Mouse (Mus musculus) ES-E14 (cell line): ENCODE measurements around the gene Them4. TPM values are rescaled to one million over a fixed set of nuclear protein-coding genes. Genes with fewer than 3 reads are reported as not detected.

Experiments used
- DNase-seq: peaks from one replicate; pipeline ENCODE4 v3.0.0-alpha.2; 2013; ENCODE audit warnings: low read depth, low spot score
- H3K27ac ChIP-seq: 2 replicates; pipeline ENCODE4 v1.5.1; 2012; ENCODE audit warnings: low read depth, mild to moderate bottlenecking, low read length, moderate library complexity, mixed read lengths; ENCODE audit not compliant: poor library complexity, insufficient read depth, severe bottlenecking
- H3K36me3 ChIP-seq: 2 replicates; pipeline ENCODE4 v1.6.1; 2012; ENCODE audit warnings: mild to moderate bottlenecking, low read length, moderate library complexity, mixed read lengths; ENCODE audit not compliant: control insufficient read depth, poor library complexity, insufficient read depth, severe bottlenecking
- H3K4me1 ChIP-seq, 2 experiments: fragments of 150-350 bp in 1 of 2; sonication (generic) in 1 of 2; 2 replicates each; pipeline ENCODE4 v1.6.1; 2012; ENCODE audit warnings: low read length in 2 of 2, mild to moderate bottlenecking in 1 of 2, mixed read lengths in 1 of 2; ENCODE audit not compliant: control insufficient read depth in 2 of 2, insufficient read depth in 2 of 2, poor library complexity in 1 of 2
- H3K4me3 ChIP-seq, 2 experiments: fragments of 150-350 bp in 1 of 2; sonication (generic) in 1 of 2; 2 replicates each; pipeline ENCODE4 v1.5.1; 2012; ENCODE audit warnings: low read length in 2 of 2, low read depth in 1 of 2, mild to moderate bottlenecking in 1 of 2, mixed read lengths in 1 of 2; ENCODE audit not compliant: insufficient read depth in 1 of 2, poor library complexity in 1 of 2, severe bottlenecking in 1 of 2
- H3K9ac ChIP-seq: 2 replicates; pipeline ENCODE4 v1.6.1; 2012; ENCODE audit warnings: low read depth, mild to moderate bottlenecking, low read length, mixed read lengths; ENCODE audit not compliant: poor library complexity, insufficient read depth, severe bottlenecking
- H3K9me3 ChIP-seq: fragments of 150-350 bp; sonication (generic); 2 replicates; pipeline ENCODE4 v1.6.1; 2012; ENCODE audit warnings: low read depth, mild to moderate bottlenecking, low read length; ENCODE audit not compliant: control insufficient read depth, insufficient read depth
- CHD2 ChIP-seq: IDR thresholded peaks from 2 replicates; pipeline ENCODE4 v1.6.1; 2014; ENCODE audit warnings: mild to moderate bottlenecking, low read depth, low read length, inconsistent platforms
- HCFC1 ChIP-seq: IDR thresholded peaks from 2 replicates; pipeline ENCODE4 v1.6.1; 2012; ENCODE audit warnings: low read length, inconsistent platforms, borderline replicate concordance; ENCODE audit not compliant: insufficient read depth
- MAFK ChIP-seq: IDR thresholded peaks from 2 replicates; pipeline ENCODE4 v1.6.1; 2014; ENCODE audit warnings: mild to moderate bottlenecking, low read depth, low read length, inconsistent platforms; ENCODE audit not compliant: insufficient read depth
- ZC3H11A ChIP-seq: IDR thresholded peaks from 2 replicates; pipeline ENCODE4 v1.6.1; 2012; ENCODE audit warnings: low read depth, mild to moderate bottlenecking, inconsistent platforms, low read length, borderline replicate concordance
- ZNF384 ChIP-seq: IDR thresholded peaks from 2 replicates; pipeline ENCODE4 v1.6.1; 2012; ENCODE audit warnings: low read depth, low read length, inconsistent platforms
- in situ Hi-C, 2 experiments: fragments of 600-800 bp; cut with MboI; formaldehyde crosslinking; loops; one replicate each; pipeline ENCODE4 v1.15.1; 2025; ENCODE audit warnings: low sequenced_read_pairs in 2 of 2, inconsistent platforms in 1 of 2; ENCODE audit not compliant: unreplicated experiment in 2 of 2
- total RNA-seq: library from RNA; depleted of rRNA; stranded (reverse); fragments of 300-350 nt; gene quantifications from 2 replicates; pipeline ENCODE4 v1.2.3, GENCODE M21; 2012

The Them4 gene
- total RNA-seq, 1 experiment, result 3.0 TPM

DNA sequence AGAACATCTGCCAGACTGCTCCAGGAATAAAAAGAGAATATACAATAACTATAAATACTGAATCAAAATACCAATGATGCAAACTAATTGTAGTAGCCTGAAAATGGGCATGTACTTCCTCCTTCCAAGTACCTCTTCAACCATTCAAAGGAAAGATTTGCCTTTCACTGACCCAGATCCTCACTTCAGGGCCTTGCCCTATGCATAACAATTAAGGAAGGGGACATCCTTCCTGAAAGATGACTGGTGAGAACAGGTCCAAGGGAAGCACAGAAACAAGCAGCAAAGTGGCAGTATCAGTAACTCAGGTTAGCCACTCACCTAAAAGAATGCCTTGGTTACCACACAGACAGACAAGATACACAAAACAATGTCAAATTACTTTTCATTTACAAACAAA, 2.9 kb upstream of the Them4 start:
- Histone ChIP-seq H3K4me1 (no peaks in the 10 kb centered on the region; a peak in 1 of 4 replicates), H3K27ac (no peak overlapping the region), H3K9ac (no peak overlapping the region), H3K9me3 (no peaks in the 10 kb centered on the region), H3K36me3 (no peaks in the 10 kb centered on the region), H3K4me3 (no peak overlapping the region)
- in situ Hi-C loops, result no loop called here
- TF ChIP-seq ZNF384, result no peak
- TF ChIP-seq CHD2, result no peak
- no peak for TF ChIP-seq ZC3H11A
- no peak for DNase-seq

DNA sequence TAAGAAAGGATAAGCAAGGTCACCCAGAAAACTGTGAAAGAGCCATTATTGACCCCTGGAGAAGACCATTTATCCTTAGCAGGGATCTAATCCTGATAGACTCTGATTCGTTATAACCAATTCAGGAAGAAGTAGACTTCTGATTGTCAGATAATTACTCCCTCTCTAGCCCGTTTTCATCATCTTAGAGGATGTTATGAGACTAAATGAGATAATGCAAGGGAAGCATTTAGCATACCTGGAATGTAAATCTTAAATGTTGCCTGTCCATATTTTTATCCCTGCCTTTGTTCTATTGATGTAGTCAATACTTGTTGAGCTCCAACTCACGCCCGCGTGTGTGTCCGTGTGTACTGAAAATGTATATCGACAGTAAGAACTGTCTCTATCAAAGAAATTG, 602 bp downstream of the Them4 start:
- in situ Hi-C loops, result no loop called here
- Histone ChIP-seq H3K9ac (peak overlapping the region; percentile 80), H3K27ac (peak overlapping the region; percentile 40; the same call in 1 of the 2 replicates), H3K9me3 (no peaks in the 10 kb centered on the region), H3K4me3 (peak overlapping the region; percentile 77 to 92), H3K36me3 (no peaks in the 10 kb centered on the region), H3K4me1 (no peaks in the 10 kb centered on the region; a peak in 1 of 4 replicates)
- TF ChIP-seq MAFK (no peak), ZC3H11A (no peak), HCFC1 (no peak), CHD2 (no peak), ZNF384 (no peak)
- no peak for DNase-seq

DNA sequence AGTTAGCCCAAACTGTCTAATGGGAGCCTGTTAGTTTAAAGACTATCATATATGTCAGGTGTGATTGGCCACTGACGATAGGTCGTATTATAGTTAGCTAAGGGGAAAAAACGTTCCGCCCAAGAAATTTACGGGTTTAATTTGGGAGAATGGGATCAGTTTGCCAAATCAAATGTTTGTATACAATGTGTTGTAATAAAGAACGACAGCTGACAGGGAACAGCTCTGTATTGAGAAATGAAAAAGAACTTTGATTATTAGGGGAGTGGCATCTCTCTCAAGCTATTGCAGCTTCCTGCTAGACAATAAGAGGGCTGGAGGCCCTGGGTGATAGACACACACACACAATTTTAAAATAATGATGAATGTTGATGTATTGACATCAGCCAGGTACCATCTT, 1.0 kb downstream of the Them4 start:
- Histone ChIP-seq H3K9me3 (no peaks in the 10 kb centered on the region), H3K9ac (no peak overlapping the region), H3K4me3 (no peak overlapping the region), H3K4me1 (no peaks in the 10 kb centered on the region; a peak in 1 of 4 replicates), H3K27ac (no peak overlapping the region), H3K36me3 (no peaks in the 10 kb centered on the region)
- no peak for TF ChIP-seq ZC3H11A
- TF ChIP-seq ZNF384, result no peak
- no peak for TF ChIP-seq MAFK
- TF ChIP-seq HCFC1, result no peak
- TF ChIP-seq CHD2, result no peak
- in situ Hi-C loops, result no loop called here
- DNase-seq, result no peak

GRCm38 (mm10) chr3:94311376-94311775, 1.5 kb downstream of the Them4 start:
- Histone ChIP-seq H3K4me1 (no peaks in the 10 kb centered on the region; a peak in 1 of 4 replicates), H3K36me3 (no peaks in the 10 kb centered on the region), H3K9me3 (no peaks in the 10 kb centered on the region), H3K9ac (no peak overlapping the region), H3K4me3 (no peak overlapping the region), H3K27ac (no peak overlapping the region)
- TF ChIP-seq MAFK (no peak), ZC3H11A (no peak), ZNF384 (no peak), HCFC1 (no peak), CHD2 (no peak)
- DNase-seq, result no peak
- in situ Hi-C loops, result no loop called here

DNA sequence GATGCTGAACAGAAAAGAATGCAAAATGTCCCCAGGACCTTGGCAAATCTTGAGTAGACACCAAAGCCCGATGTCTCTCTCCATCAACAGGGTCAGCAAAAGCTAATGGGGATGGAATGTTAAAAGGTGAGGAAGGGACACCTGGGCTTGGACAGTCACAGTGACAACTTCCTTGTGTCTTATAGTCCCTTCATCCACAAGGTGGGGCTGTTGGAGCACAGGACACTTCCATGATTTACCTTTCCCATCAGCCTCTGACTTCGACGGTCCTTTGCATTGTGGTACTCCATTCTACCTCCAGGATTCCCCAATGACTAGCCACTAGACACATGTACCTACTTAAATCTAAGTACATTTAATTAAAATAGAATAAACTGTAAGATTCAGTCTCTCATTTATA, 18.8 kb downstream of the Them4 start:
- no peak overlapping the region for H3K4me3 ChIP-seq
- H3K9me3 ChIP-seq, result no peaks in the 10 kb centered on the region
- no peaks in the 10 kb centered on the region for H3K36me3 ChIP-seq
- no peak overlapping the region for H3K9ac ChIP-seq
- no peaks in the 10 kb centered on the region for H3K4me1 ChIP-seq
- in situ Hi-C loops, result no loop called here
- no peak for DNase-seq
- no peak for TF ChIP-seq ZC3H11A
- no peak for TF ChIP-seq MAFK
- no peak for TF ChIP-seq HCFC1
- TF ChIP-seq CHD2, result no peak
- TF ChIP-seq ZNF384, result no peak
- H3K27ac ChIP-seq, result no peak overlapping the region
